Mouse (Mus musculus) frontal cortex, postnatal 14 days (tissue): ENCODE results near the gene Hyal1.
"Not testable (repeated sequence)": the region's sequence is repeated elsewhere in the genome, so short reads cannot be mapped to it uniquely, and the experiment has no call there.

Experiments
- DNase-seq, 2 experiments: peaks; one replicate each; pipeline ENCODE4 v3.0.0; 2022; ENCODE audit warnings: low spot score in 2 of 2

Gene Hyal1

DNA sequence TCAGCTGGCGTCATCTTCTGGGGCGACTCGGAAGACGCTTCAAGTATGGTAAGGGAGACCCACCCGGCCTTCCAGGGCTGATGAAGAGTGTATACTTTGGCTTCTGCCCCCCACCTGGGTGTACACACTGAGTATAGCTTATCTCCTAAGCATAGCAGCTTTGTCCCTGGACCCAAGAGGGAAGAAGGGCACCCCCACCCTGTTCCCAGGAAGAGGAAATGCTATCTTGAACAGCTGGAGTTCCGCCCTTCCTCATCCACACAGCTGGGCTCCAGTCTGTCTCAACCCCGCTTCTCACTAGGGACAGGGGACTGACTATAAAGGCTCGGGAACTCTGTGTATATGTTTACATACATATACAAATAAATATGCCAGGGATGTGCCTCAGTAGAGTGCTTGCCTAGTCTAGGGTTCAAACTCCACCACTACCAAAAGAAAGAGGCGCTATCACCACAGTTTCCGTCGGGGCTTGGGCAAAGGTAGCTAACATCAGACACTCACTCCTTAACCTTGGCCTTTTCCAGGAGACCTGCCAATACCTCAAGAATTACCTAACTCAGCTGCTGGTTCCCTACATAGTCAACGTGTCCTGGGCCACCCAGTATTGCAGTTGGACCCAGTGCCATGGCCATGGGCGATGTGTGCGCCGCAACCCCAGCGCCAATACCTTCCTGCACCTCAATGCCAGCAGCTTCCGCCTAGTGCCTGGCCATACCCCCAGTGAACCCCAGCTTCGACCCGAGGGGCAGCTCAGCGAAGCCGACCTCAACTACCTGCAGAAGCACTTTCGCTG lies 5.0 kb upstream of the Hyal1 start:
- no peak for DNase-seq

- no peak for DNase-seq
Measured at GRCm38 (mm10) chr9:107572327-107572662, 4.4 kb upstream of the Hyal1 start.

GRCm38 (mm10) chr9:107573774-107574173 lies 3.0 kb upstream of the Hyal1 start:
- DNase-seq = not testable (repeated sequence)

GRCm38 (mm10) chr9:107575579-107576356 lies 959 bp upstream of the Hyal1 start:
- no peak for DNase-seq

GRCm38 (mm10) chr9:107577871-107578270 lies 1.1 kb downstream of the Hyal1 start:
- no peak for DNase-seq

DNA sequence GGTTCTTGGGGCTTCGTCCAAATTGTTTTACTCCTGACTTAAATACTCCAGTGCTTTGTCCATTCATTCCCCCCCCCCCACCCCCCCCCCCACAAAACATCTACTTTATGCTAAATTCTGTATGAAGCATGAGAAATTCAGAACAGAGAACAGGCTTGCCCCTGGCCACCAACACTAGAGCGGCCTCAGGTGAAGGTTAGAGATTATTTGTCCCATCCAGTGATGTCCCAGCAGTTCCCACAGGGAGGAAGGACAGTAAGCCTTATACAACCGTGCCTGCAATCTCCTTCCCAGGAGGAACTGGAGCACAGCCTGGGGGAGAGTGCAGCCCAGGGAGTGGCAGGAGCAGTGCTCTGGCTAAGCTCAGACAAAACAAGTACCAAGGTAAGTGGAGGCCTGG lies 1.9 kb downstream of the Hyal1 start, which contains the start of gene Naa80:
Gene Naa80 (plus strand): TSS at position 301 of the 400 bp plus-strand sequence.
- DNase-seq = no peak

GRCm38 (mm10) chr9:107579023-107579900 lies 2.5 kb downstream of the Hyal1 start:
- DNase-seq = no peak

GRCm38 (mm10) chr9:107580501-107581317 lies 4.0 kb downstream of the Hyal1 start, which contains the start of gene Hyal3:
Hyal3 (plus strand) TSS chr9:107580818.
- peak; percentile 82 to 83 for DNase-seq

DNA sequence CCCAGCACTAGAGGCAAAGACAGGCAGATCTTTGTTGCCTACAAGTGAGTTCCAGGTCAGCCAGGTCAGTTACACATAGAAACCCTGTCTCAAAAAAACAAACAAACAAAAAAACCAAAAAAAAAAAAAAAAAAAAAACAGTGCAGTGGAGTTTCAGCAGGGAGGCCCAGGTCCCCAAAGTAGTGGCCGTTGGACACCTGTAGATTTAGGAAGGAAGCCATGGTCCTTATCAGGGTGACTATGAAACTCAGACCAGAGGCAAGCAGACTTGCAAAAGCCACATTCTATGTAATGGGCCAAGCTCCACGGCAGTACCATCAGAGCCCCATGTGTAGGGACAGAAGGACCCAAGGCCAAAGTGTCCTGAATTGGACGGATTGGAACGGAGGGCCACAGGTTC lies 4.9 kb downstream of the Hyal1 start:
- DNase-seq = no peak

- no peak for DNase-seq
Measured at GRCm38 (mm10) chr9:107582509-107583062, 5.9 kb downstream of the Hyal1 start.

DNA sequence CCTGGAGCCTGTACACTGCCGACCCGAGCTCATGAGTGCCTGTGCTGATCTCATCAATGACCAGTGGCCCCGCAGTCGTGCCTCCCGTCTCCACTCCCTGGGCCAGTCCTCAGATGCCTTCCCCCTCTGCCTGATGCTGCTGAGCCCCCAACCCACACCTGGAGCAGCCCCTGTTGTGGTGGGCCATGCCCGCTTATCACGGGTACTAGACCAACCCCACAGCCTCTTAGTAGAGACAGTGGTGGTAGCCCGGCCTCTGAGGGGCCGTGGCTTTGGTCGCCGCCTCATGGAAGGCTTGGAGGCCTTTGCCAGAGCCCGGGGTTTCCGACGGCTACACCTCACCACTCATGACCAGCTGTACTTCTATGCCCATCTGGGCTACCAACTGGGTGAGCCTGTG lies 6.4 kb downstream of the Hyal1 start:
- DNase-seq = no peak

DNA sequence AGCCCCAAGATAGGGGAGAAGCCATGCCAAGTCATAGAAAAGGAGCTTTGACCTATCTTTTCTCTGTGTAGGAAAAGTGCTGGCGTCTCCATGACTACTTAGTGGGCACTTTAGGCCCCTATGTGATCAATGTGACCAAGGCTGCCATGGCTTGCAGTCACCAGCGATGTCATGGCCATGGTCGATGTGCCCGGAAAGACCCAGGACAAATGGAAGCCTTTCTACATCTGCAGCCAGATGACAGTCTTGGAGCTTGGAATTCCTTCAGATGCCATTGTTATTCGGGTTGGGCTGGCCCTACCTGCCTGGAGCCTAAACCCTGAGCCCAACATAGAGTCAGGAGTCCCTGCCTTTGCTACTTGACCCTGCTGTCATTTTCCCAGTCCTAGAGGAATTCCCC lies 9.8 kb downstream of the Hyal1 start:
- no peak for DNase-seq

GRCm38 (mm10) chr9:107586974-107587832 lies 10.5 kb downstream of the Hyal1 start, which contains the start of gene Ifrd2:
Ifrd2 (plus strand) TSS chr9:107587642.
- peak; percentile 93 to 98 for DNase-seq

GRCm38 (mm10) chr9:107587833-107588639 lies 11.3 kb downstream of the Hyal1 start:
- DNase-seq = no peak

- no peak for DNase-seq
Measured at GRCm38 (mm10) chr9:107590058-107590772, 13.5 kb downstream of the Hyal1 start.

DNA sequence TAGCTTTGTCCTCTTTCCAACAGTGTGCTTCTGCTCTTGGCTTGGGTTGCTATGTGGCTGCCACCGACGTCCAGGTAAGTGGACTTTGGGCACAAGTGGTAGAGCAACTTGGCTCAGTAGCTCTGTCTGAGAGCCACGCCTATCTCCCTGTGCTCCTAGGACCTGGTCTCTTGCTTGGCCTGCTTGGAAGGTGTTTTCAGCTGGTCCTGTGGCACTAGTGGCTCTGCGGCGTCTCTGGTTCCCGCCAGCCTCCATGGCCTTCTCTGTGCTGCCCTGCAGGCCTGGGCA lies 14.0 kb downstream of the Hyal1 start:
- DNase-seq = no peak

- DNase-seq = no peak
Measured at GRCm38 (mm10) chr9:107593101-107593976, 16.6 kb downstream of the Hyal1 start.
